Mouse (Mus musculus) ovary, postnatal 36 days (tissue): ENCODE results near the gene Trpc5os.

Experiments
- DNase-seq: peaks from one replicate; pipeline ENCODE4 v3.0.0; 2022; ENCODE audit warnings: low spot score, mixed read lengths

The Trpc5os gene

GRCm38 (mm10) chrX:144456281-144456680 is at the start of gene Trpc5os:
Gene Trpc5os, plus strand, starts transcription at chrX:144456581.
- no peak for DNase-seq

GRCm38 (mm10) chrX:144408036-144408435 is 48.3 kb upstream of the Trpc5os start:
- DNase-seq: no peak

GRCm38 (mm10) chrX:144420259-144420658 is 36.1 kb upstream of the Trpc5os start:
- DNase-seq: no peak

- no peak for DNase-seq
These were observed 35.3 kb upstream of the Trpc5os start for GRCm38 (mm10) chrX:144421091-144421490.

- DNase-seq: no peak
These were observed 32.5 kb upstream of the Trpc5os start for GRCm38 (mm10) chrX:144423848-144424247.

- DNase-seq: no peak
These were observed 8.0 kb downstream of the Trpc5os start for GRCm38 (mm10) chrX:144464416-144464815.

- DNase-seq: no peak
These were observed 35.0 kb downstream of the Trpc5os start for GRCm38 (mm10) chrX:144491394-144491793.

GRCm38 (mm10) chrX:144523239-144523638 is 66.9 kb downstream of the Trpc5os start:
- DNase-seq: no peak

- DNase-seq: no peak
These were observed 69.7 kb downstream of the Trpc5os start for GRCm38 (mm10) chrX:144526042-144526441.
